Mouse (Mus musculus): Measurements from ENCODE around the gene Clca2.

Gene Clca2

DNA sequence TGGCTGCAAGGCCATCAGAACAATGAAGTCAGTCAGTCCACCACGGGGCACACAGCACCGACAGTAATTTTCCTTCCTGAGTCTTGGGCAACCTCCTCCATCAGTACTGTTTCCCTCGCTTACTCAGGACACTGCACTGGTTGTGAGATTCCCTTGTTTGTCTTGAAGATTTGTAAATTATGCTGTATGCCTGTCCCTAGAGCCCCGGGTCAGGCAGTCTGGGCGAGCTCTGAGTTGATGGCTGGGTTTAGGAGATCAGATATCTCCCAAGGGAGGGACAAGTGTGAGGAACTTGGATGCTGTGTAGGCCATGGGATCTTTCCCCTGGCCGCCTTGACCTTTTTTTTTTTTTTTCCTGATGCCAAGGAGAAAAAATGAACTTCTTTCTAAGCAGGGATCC is at the start of gene Clca2:
Gene Clca2 (minus strand): TSS at position 153 of the 400 bp plus-strand sequence.
- no peak for DNase-seq

DNA sequence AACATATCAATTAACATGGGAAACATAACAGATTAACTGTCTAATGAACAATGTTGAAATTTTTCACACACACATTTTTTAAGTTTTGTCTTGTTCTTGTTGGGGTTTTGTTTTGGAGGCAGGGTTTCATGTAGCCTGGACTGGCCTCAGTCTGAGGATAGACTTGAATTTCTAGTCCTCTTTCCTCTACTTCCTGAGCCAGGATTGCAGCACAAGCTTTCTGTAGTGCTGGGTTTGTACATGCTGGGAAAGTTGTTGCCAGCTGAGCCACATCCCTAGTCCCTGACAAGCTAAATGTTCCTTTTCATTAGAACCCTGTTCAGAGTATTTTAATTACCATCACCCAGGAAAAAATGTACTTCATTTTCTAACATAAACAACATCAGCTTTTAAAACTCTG is 48.7 kb upstream of the Clca2 start:
- no peak for DNase-seq

- DNase-seq = no peak
Measured at GRCm38 (mm10) chr3:145147483-145147882, 48.2 kb upstream of the Clca2 start.

DNA sequence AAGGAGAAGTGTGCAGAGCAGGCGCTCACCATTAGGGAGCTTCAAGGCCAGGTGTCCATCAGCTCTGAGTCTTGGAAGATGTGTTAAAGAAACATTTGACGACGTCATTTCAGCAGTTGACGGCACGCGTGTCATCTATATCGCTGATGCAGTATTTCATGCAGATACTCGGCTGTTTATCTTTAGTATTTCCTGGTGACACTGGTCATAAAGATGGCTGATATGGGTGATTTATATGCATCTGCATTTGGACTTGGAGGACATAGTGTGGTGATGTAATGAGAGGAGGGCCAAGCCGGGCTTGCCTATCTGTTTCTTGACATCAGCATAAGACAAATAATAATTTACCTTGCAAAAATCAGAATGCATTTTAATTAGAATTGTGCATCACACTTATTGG is 47.6 kb upstream of the Clca2 start:
- no peak for DNase-seq

GRCm38 (mm10) chr3:145143856-145144255 is 44.6 kb upstream of the Clca2 start:
- no peak for DNase-seq

- no peak for DNase-seq
Measured at GRCm38 (mm10) chr3:145142925-145143324, 43.7 kb upstream of the Clca2 start.

DNA sequence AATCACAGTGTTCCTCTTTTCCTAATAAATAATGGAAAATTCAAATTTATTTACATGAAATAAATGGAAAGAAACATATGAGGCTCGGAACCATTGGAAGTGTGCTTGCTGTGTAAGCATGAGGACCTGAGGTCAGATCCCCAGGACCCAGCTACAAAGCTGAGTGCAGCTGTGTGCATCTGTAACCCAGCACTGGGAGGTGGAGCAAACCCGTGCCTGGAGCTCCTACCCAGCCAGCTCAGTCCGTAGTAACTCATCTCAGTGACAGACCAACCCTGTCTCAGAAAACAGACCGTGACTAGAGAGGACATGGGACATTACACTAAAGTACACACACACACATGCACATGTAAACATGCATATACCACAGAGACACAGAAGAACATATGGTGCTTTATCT is 41.0 kb upstream of the Clca2 start:
- DNase-seq = no peak

DNA sequence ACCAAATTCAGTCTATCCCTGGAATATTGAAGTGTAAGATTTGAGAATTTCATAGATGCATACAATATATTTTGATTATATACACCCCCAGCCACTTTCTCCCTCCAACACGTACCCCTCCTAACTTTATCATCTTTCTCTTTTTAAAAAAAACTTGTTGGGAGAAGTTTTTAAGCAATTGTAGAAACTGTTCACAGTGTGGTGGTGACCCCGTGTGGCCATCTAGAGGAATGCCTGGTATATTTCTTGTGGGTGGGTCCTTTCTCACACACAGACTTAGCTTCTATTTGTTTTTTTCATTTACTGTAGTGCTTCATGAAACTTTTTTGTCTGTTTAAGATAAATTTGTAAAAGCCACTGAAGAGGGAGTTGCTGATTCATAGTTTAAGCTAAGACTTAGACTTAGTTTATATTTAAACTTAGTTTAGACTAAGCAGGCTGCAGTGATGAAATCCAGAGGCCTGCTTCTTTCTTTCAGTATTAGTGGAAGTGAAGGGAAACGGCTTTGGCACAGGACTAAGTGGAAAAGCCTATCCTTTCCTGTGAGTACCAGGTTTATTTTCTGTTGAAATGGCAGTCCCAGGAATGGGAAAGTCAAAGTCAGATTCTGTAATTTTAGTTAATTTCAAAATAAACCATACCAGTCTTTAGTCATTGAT is 32.1 kb upstream of the Clca2 start:
- peak; percentile 12 to 35 for DNase-seq

DNA sequence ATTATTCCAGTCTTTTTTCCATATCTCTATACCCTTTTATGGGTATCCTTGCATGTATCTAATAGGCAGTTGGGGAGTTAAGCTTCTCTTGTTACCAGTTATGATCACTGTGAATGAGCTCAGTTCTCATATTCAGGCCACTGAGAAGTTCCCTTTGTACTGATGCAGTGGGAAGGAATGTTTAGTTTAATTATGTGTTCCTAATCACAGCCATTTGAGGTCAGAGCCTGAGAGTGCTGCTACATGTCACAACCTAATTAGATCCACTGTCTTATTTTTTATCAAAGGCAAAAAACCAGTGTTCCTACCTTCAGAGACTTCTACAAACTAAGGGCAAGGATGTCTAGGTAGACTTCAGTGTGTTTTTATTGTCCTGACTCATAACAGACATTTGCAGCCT is 30.1 kb upstream of the Clca2 start:
- no peak for DNase-seq

GRCm38 (mm10) chr3:145126618-145127017 is 27.4 kb upstream of the Clca2 start:
- no peak for DNase-seq

- DNase-seq = no peak
Measured at GRCm38 (mm10) chr3:145119425-145119824, 20.2 kb upstream of the Clca2 start.

DNA sequence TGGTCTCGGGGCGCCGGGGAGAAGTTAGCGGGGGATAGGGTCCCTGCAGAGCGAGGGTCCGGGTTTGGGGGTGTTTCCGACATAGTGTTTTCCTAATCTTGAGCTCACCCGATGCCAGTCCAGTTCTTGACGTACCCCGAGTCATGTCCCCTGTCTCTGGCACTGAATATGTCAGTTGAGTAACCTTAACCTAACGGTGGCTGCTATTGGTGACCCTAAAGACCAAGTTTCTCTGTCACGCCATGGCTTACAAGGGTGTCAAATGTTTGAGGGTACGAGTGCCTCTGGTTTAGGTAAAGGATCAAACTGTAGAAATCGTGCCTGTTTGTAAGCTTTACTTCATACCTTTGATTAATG is 19.7 kb upstream of the Clca2 start:
- no peak for DNase-seq

GRCm38 (mm10) chr3:145118254-145119001 is 19.2 kb upstream of the Clca2 start, which contains the start of gene Odf2l:
Odf2l (plus strand) TSS chr3:145118588.
- DNase-seq = peak; percentile 97

DNA sequence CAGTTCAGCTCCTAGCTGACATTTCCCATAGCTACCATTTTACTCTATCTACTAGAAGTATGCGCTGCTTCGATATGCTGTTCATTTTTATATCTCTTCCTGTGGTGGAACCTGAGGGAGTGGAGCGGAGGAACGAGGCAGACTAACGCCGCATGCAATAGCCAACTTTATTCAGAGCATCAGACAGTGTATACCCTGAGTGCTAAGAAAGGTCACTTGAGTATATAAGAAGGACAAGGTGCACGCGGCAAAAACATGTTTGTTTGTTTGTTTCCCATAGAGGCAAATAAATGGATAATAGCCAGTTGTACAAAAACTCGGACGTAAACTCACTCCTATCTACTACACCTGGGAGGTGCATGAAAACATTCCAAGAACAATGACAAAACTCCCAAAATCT is 18.4 kb upstream of the Clca2 start:
- no peak for DNase-seq

GRCm38 (mm10) chr3:145115169-145115568 is 15.9 kb upstream of the Clca2 start:
- no peak for DNase-seq

GRCm38 (mm10) chr3:145105773-145106504 is 6.7 kb upstream of the Clca2 start:
- no peak for DNase-seq

GRCm38 (mm10) chr3:145105076-145105772 is 6.0 kb upstream of the Clca2 start:
- no peak for DNase-seq

GRCm38 (mm10) chr3:145103770-145104169 is 4.5 kb upstream of the Clca2 start:
- DNase-seq = no peak

DNA sequence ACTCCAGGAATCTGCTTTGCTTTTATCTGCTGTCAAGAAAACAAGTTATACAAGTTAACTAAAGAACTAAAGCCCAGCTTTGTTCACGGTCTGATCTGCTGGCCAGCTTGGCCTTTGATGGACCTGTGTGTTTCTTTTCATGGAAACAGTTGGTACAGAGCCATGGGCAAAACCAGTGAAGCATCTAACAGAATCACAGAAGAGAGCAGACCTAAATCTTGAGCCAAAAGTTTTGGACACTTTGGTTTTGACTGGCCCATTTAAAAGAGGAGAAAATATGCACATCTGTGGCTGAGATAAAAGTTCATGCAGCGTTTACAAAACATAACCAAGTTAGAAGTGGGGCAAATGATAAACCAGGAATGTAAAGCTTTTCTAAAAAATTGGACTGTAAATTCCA is 4.1 kb upstream of the Clca2 start:
- no peak for DNase-seq

GRCm38 (mm10) chr3:145101891-145102555 is 2.8 kb upstream of the Clca2 start:
- peak; percentile 57 to 58 for DNase-seq

- no peak for DNase-seq
Measured at GRCm38 (mm10) chr3:145087857-145088598, 11.2 kb downstream of the Clca2 start.

DNA sequence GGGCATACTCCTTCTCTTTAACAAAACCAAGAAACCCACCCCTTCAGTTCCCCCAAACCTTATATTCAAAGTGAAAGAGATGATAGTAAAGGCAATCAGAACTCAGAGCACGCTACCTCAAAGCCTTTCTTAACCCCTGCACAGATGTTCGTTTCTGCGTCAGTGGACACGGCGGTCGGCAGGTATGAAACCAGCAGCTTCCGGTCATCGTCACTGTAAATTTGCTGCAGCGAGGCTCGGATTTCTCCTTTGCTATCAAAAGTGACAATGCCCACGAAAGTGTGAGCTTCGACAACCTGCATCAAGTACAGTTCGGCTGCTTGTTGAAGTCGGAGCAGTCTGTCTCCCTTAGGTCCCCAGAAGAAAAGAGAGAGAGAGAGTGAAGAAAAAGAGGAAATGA is 13.1 kb downstream of the Clca2 start:
- no peak for DNase-seq
